Mouse (Mus musculus) layer of hippocampus, adult 18-20 months (tissue): ENCODE measurements around the gene Morc1. TPM values are rescaled to one million over a fixed set of nuclear protein-coding genes. Genes with fewer than 3 reads are reported as not detected.

ENCODE experiments used
- DNase-seq, 2 experiments: peaks; one replicate each; pipeline ENCODE4 v3.0.0; 2022; ENCODE audit warnings: low spot score in 2 of 2
- total RNA-seq, 2 experiments: library from RNA; stranded (reverse); gene quantifications; 2 replicates each; pipeline ENCODE4 v1.2.3; 2021

Gene Morc1
- total RNA-seq, 2 experiments from 2014 or later, result 0.17 to 0.25 TPM

GRCm38 (mm10) chr16:48626186-48626585 lies 195.1 kb downstream of the Morc1 start:
- no peak for DNase-seq

DNA sequence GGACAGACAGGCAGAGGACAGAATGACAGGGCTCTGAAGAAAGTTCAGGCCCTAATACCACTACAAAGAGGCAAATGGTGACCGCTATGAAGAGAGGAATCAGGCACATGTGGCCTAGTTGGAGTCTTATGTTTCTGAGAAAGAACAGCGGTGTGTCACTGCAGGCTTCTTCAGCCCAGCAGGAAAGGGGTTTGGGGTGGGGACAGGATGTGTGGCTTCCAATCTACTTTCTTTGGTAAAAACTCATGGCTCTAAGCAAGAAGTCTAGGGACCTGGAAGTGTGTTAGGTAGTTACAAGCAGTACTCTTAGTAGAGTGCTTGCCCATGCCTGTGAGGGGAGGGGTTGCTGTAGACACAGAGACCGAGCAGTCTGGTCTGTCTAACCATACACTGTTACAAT lies 196.3 kb downstream of the Morc1 start:
- no peak for DNase-seq

DNA sequence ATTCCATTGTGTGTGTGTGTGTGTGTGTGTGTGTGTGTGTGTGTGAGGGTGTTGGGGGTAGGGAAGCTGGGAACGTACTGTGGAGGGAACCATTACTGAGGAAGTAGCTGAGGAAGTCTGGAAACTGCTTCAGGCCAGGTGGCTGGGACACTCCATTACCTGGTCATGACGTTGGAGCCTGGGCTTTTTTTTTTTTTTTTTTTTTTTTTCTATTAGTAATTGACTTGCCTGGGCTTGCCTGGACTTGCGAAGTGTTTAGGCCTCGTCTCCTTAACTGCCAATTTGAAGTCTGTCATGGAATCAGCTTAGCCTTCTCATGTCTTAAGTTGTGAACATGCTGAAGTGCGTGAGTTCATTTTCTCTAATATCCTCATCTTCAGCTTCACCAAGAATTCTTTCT lies 198.7 kb downstream of the Morc1 start:
- no peak for DNase-seq

GRCm38 (mm10) chr16:48630466-48630865 lies 199.4 kb downstream of the Morc1 start:
- no peak for DNase-seq

GRCm38 (mm10) chr16:48632351-48632750 lies 201.3 kb downstream of the Morc1 start:
- no peak for DNase-seq

DNA sequence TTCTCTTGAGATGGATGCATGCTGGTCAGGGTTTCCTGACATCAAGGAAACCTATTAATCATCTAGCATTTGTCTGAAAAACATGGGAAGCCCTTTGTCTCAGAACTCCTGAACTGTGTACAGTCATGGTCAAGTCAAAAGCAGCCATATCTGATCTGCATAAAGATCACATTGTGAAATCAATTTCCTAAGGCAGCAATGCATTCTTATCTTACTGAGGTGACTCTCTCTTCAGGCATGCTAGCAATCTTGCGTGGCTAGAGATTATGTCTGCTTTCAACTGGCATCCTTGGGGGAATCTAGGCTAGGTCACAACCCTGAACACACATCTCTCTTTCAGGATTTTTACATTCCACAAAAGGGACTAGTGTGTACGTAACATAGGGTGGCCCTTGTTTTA lies 215.2 kb downstream of the Morc1 start:
- no peak for DNase-seq

- DNase-seq, result no peak
Measured at GRCm38 (mm10) chr16:48671696-48672095, 240.7 kb downstream of the Morc1 start.

- no peak for DNase-seq
Measured at GRCm38 (mm10) chr16:48672664-48673063, 241.6 kb downstream of the Morc1 start.

DNA sequence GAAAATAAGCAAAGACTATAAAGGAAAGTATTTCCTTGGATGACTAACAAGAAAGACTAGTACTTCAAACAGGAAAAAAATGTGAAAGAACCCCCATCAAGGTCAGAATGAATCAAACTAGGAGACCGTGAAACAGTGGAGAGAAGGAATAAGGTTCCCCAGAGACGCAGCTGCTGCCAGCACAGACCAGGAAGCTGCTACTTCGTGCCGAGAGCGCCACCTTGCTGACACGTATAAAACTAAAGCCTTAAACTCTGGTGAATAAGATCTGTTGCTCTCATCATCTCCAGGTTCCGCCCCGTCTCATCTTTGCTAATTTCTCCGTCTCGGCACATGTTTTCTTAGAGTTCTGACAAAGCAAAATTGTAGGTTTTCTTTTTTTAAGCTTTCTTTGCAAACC lies 244.6 kb downstream of the Morc1 start:
- peak; percentile 51 to 70 for DNase-seq

DNA sequence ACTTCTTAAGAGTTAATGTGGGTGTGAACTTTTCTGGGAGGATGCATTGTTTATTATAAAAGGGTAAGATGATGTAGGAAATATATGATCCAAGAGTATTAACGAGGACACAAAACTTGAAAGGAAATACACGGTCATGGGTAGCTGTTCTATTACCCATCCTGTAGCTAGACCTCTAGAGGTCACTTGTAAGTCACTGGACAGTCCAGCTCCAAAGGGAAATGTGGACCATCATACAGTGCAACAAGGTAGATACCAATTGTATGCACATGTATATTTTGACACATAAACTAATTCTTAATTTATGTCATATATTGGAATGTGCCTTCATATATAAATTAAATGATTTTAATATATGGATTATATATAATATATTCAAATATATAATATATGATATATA lies 245.2 kb downstream of the Morc1 start:
- no peak for DNase-seq

- no peak for DNase-seq
Measured at GRCm38 (mm10) chr16:48677381-48677780, 246.3 kb downstream of the Morc1 start.

DNA sequence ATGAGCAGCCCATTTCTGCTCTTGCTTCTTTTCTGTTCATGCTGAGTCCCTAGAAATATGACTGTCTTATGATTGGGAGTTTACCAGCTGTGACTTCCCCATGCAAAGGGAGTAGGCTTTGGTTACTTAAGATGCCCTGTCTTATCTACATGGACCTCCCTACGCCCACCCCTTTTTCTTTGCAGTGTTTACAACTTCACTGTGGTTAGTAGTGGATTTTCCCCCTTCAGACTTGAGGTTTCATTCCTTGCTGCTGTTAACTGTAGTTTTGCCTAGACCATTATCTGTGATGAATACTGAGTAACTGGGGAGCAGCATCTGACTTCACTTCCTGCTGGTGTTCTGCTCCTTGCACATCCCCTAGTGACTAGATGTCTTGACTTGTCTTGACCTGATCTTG lies 247.0 kb downstream of the Morc1 start:
- no peak for DNase-seq

Other genes with a start within 250 kb of the Morc1 start
- gene Dppa4, start 147.5 kb upstream of the Morc1 start, total RNA-seq, result not detected
- not detected for gene Dppa2, start 127.3 kb upstream of the Morc1 start, total RNA-seq
- not detected for gene Gm5485, start 18.8 kb upstream of the Morc1 start, total RNA-seq